ENCODE assay signal across 9 mouse cellular contexts in genomic region chr7:83654938-83655630, GRCm38 (mm10). TPM values are rescaled to one million over a fixed set of nuclear protein-coding genes. Genes with fewer than 3 reads are reported as not detected.
A peak's percentile ranks its signal among the peaks of the same experiment; 100 is the strongest.
DNase-seq lines count a peak whose midpoint lies in the region; ATAC-seq and TF ChIP-seq lines count a peak whose summit lies in the region.
"Had no signal": no experiment of that assay in that cellular context is flagged by ENCODE, and none has a peak within 500 bp of the region (broad histone marks: within the 10 kb centered on the region; RNA-seq: fewer than 3 reads in every experiment).

No protein-coding gene starts in this region.

- H3K4me3 ChIP-seq in CH12.LX (replicated peaks in 1 of 3; ENCODE audit: low read depth in 2 of 3, low read length in 2 of 3, poor library complexity in 1 of 3) = peak overlapping the region; percentile 65 to 97 (median 90)
- no peak overlapping the region for H3K4me3 ChIP-seq in limb, embryonic 10.5 days
- H3K4me3 ChIP-seq: limb, embryonic 12.5 days had no signal

- TF ChIP-seq CTCF in CH12.LX (conservative IDR thresholded peaks at IDR 0.05 in 1 of 2, IDR thresholded peaks at IDR 0.05 in 1 of 2; ENCODE audit: low read depth in 2 of 2, low read length in 2 of 2) = no peak

- H3K79me2 ChIP-seq in CH12.LX (replicated peaks; ENCODE audit: control insufficient read depth, extremely low read depth, insufficient read depth, poor library complexity, severe bottlenecking) = peaks cover 45% of the 10 kb centered on the region

- TF ChIP-seq RAD21 in CH12.LX (IDR thresholded peaks at IDR 0.05; ENCODE audit: low read depth, low read length) = peak; percentile 6

- H3K27me3 ChIP-seq in CH12.LX (replicated peaks) = no peaks in the 10 kb centered on the region
- H3K27me3 ChIP-seq in limb, embryonic 10.5 days (ENCODE audit: low read depth, poor library complexity, severe bottlenecking) = no peaks in the 10 kb centered on the region
- H3K27me3 ChIP-seq: limb, embryonic 12.5 days had no signal

- in situ Hi-C loops in CH12.LX (cut with MboI; ENCODE audit: low pct_ligation_motif_present, low pct_unique_long_range_greater_than_20kb, low sequenced_read_pairs) = loop anchor here (25.0 kb wide), 1 partner anchor 232 kb away; the partner anchor contains the start of genes Mesd and Tlnrd1

- DNase-seq in CH12.LX (ENCODE audit: extremely low read depth) = peak; percentile 90
- no peak for DNase-seq in limb, embryonic 10.5 days (ENCODE audit: low spot score)
- DNase-seq in Muller cell, postnatal 12 days (ENCODE audit: inconsistent ontology term) = no peak
- no peak for DNase-seq in retina, embryonic 14.5 days (ENCODE audit: low spot score)
- DNase-seq in urinary bladder, postnatal 14 days (ENCODE audit: low spot score) = no peak

- peak overlapping the region; percentile 99 for H3K27ac ChIP-seq in CH12.LX (ENCODE audit: insufficient read depth, low read depth)
- H3K27ac ChIP-seq in limb, embryonic 10.5 days = peak overlapping the region; percentile 40; the same call in 1 of the 2 replicates
- H3K27ac ChIP-seq: limb, embryonic 12.5 days had no signal

- TF ChIP-seq EP300 in CH12.LX (IDR thresholded peaks at IDR 0.05; ENCODE audit: low read length) = peak; percentile 98

- H3K9ac ChIP-seq in CH12.LX (ENCODE audit: insufficient read depth, low read depth) = peak overlapping the region; percentile 89
- H3K9ac ChIP-seq: limb, embryonic 12.5 days had no signal

- peak; percentile 61 for TF ChIP-seq POLR2A in CH12.LX (IDR thresholded peaks at IDR 0.05; ENCODE audit: low read depth, low read length)

- dilution Hi-C loops in CH12.LX (cut with MboI; ENCODE audit: extremely low pct_ligation_motif_present, extremely low pct_unique_long_range_greater_than_20kb, low sequenced_read_pairs) = no loop called here

- H3K4me2 ChIP-seq in CH12.LX (ENCODE audit: insufficient read depth, low read depth, poor library complexity, severe bottlenecking) = peak overlapping the region; percentile 95
- H3K4me2 ChIP-seq: limb, embryonic 12.5 days had no signal

- H3K36me3 ChIP-seq in CH12.LX (replicated peaks in 1 of 2; ENCODE audit: control insufficient read depth in 1 of 2, insufficient read depth in 1 of 2, low read length in 1 of 2) = peaks cover 15 to 25% of the 10 kb centered on the region in 2 experiments
- H3K36me3 ChIP-seq in limb, embryonic 10.5 days = no peaks in the 10 kb centered on the region
- H3K36me3 ChIP-seq: limb, embryonic 12.5 days had no signal

- WGBS in limb, embryonic 10.5 days = 53% methylated on average over 5 of the region's 5 CpGs

- peak; percentile 52 for ATAC-seq in granulocyte monocyte progenitor cell, adult 5-6 weeks (replicated peaks; ENCODE audit: poor library complexity, severe bottlenecking)
- peak; percentile 46 for ATAC-seq in monocyte, adult 5-6 weeks (replicated peaks; ENCODE audit: insufficient number of reproducible peaks, low FRiP score, low TSS enrichment, poor library complexity, severe bottlenecking)
- ATAC-seq in frontal cortex, adult (ENCODE audit: low TSS enrichment) = no peak

- peaks cover 9 to 51% of the 10 kb centered on the region in 2 experiments for H3K4me1 ChIP-seq in CH12.LX (ENCODE audit: control insufficient read depth in 1 of 2, insufficient read depth in 2 of 2)
- peaks cover 5% of the 10 kb centered on the region for H3K4me1 ChIP-seq in limb, embryonic 10.5 days
- H3K4me1 ChIP-seq: limb, embryonic 12.5 days had no signal

- H3K9me3 ChIP-seq in CH12.LX (replicated peaks; ENCODE audit: low read length) = peaks cover 11% of the 10 kb centered on the region
- H3K9me3 ChIP-seq in limb, embryonic 10.5 days (replicated peaks) = no peaks in the 10 kb centered on the region
- H3K9me3 ChIP-seq: limb, embryonic 12.5 days had no signal

TF ChIP-seq in CH12.LX, 34 proteins besides CTCF, POLR2A, EP300 and RAD21:
- TF ChIP-seq MXI1 (IDR thresholded peaks at IDR 0.05; ENCODE audit: low read depth, low read length) (peak; percentile 90), JUND (conservative IDR thresholded peaks at IDR 0.05; ENCODE audit: low read depth, low read length) (peak; percentile 89), ZNF384 (IDR thresholded peaks at IDR 0.05; ENCODE audit: low read depth, low read length) (no peak), MYC (IDR thresholded peaks at IDR 0.05; ENCODE audit: low read depth, low read length) (peak; percentile 84), IRF4 (IDR thresholded peaks at IDR 0.05; ENCODE audit: low read depth, low read length) (peak; percentile 99), POLR2AphosphoS2 (IDR thresholded peaks at IDR 0.05; ENCODE audit: low read depth, low read length) (peak; percentile 60; the same call in 1 of the 2 replicates), ZKSCAN1 (IDR thresholded peaks at IDR 0.05; ENCODE audit: borderline replicate concordance, low read depth, low read length) (no peak), JUN (IDR thresholded peaks at IDR 0.05; ENCODE audit: insufficient read depth, low read depth, low read length) (peak; percentile 75), TCF12 (IDR thresholded peaks at IDR 0.05; ENCODE audit: low read depth, low read length) (peak; percentile 99), SMC3 (IDR thresholded peaks at IDR 0.05; ENCODE audit: low read depth, low read length) (no peak), MAFK (IDR thresholded peaks at IDR 0.05; ENCODE audit: insufficient replicate concordance, low read length) (peak; percentile 84), MAX (IDR thresholded peaks at IDR 0.05; ENCODE audit: low read length) (peak; percentile 88), NRF1 (IDR thresholded peaks at IDR 0.05; ENCODE audit: low read depth, low read length) (peak; percentile 35; the same call in 1 of the 2 replicates), PAX5 (IDR thresholded peaks at IDR 0.05; ENCODE audit: low read length) (no peak), MEF2A (IDR thresholded peaks at IDR 0.05; ENCODE audit: borderline replicate concordance, low read depth, low read length) (peak; percentile 94), MAZ (IDR thresholded peaks at IDR 0.05; ENCODE audit: low read depth, low read length) (peak; percentile 84; the same call in 1 of the 2 replicates), ZC3H11A (IDR thresholded peaks at IDR 0.05; ENCODE audit: low read depth, low read length) (no peak), GABPA (IDR thresholded peaks at IDR 0.05; ENCODE audit: insufficient replicate concordance, low read depth, low read length) (no peak), UBTF (IDR thresholded peaks at IDR 0.05; ENCODE audit: low read depth, low read length) (no peak), CHD2 (IDR thresholded peaks at IDR 0.05; ENCODE audit: low read length) (peak; percentile 86), NELFE (IDR thresholded peaks at IDR 0.05; ENCODE audit: low read depth, low read length) (peak; percentile 73), BHLHE40 (IDR thresholded peaks at IDR 0.05; ENCODE audit: low read depth, low read length) (peak; percentile 95), E2F4 (IDR thresholded peaks at IDR 0.05; ENCODE audit: insufficient replicate concordance, low read depth, low read length) (peak; percentile 80; the same call in 1 of the 2 replicates), RCOR1 (conservative IDR thresholded peaks at IDR 0.05; ENCODE audit: low read depth, low read length) (peak; percentile 92; the same call in 1 of the 2 replicates), SIN3A (IDR thresholded peaks at IDR 0.05; ENCODE audit: low read length) (peak; percentile 99), TBP (conservative IDR thresholded peaks at IDR 0.05; ENCODE audit: low read depth, low read length) (peak; percentile 68; the same call in 1 of the 2 replicates), USF2 (conservative IDR thresholded peaks at IDR 0.05; ENCODE audit: low read depth, low read length) (no peak), USF1 (IDR thresholded peaks at IDR 0.05; ENCODE audit: low read depth, low read length) (no peak), HCFC1 (IDR thresholded peaks at IDR 0.05; ENCODE audit: low read depth, low read length) (peak; percentile 62), ETS1 (conservative IDR thresholded peaks at IDR 0.05; ENCODE audit: low read depth, low read length) (peak; percentile 99), CHD1 (IDR thresholded peaks at IDR 0.05; ENCODE audit: low read depth, low read length) (peak; percentile 84; the same call in 1 of the 2 replicates), ELF1 (IDR thresholded peaks at IDR 0.05; ENCODE audit: low read depth, low read length) (peak; percentile 86), ZMIZ1 (IDR thresholded peaks at IDR 0.05; ENCODE audit: low read depth, low read length) (peak; percentile 70; the same call in 1 of the 2 replicates), KAT2A (IDR thresholded peaks at IDR 0.05; ENCODE audit: insufficient replicate concordance, low read length) (0 out of 2 replicates have a peak, but pooled peaks have one; percentile 65)

RNA-seq across cellular contexts. Expression of gene Stard5, which starts 23.3 kb away (rescaled TPM):
- total RNA-seq in CH12.LX (2012; rRNA removed) = 37.6 and 44.9 TPM in 2 replicates
- total RNA-seq in CH12.LX (2014; rRNA removed) = 30.1 and 31.7 TPM in 2 replicates
- polyA plus RNA-seq in CH12.LX (2012; ENCODE audit: insufficient read length, low read depth) = 33.1 and 39.2 TPM in 2 replicates
- 9.7 and 17.4 TPM in 2 replicates for total RNA-seq in granulocyte monocyte progenitor cell, adult 5-6 weeks (2014; fragmentation: Nextera tagmentation)
- 8.5 and 10.7 TPM in 2 replicates for total RNA-seq in granulocyte monocyte progenitor cell, adult 5-6 weeks (2017)
- 15.2 and 18.1 TPM in 2 replicates for polyA plus RNA-seq in limb, embryonic 10.5 days (2016; fragmentation: Nextera tagmentation; extraction: Ambion mirVana)
- total RNA-seq in monocyte, adult 5-6 weeks (2017) = 32.2 to 38.7 TPM (median 38.0 TPM) in 3 replicates
